Mouse (Mus musculus): ENCODE measurements around the gene Ccdc116.

The Ccdc116 gene

DNA sequence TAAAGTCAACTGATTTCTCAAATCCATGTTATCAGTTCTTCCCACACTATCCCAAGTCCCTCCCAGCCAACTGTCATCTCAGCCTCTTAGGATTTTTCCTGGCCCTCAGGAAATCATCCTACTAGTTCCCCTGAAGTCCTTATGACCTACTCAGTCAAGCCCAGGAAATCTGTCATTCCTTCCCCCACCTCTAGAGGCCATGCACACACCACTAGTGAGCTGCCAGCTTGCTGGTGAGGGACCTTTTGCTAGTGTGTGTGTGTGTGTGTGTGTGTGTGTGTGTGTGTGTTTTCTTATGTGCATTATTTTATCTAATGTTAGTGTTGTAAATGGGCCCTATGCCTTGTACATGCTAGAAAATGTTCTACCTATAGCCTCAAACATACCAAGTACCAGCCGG, 19.7 kb downstream of the Ccdc116 start:
- DNase-seq: peak; percentile 61

DNA sequence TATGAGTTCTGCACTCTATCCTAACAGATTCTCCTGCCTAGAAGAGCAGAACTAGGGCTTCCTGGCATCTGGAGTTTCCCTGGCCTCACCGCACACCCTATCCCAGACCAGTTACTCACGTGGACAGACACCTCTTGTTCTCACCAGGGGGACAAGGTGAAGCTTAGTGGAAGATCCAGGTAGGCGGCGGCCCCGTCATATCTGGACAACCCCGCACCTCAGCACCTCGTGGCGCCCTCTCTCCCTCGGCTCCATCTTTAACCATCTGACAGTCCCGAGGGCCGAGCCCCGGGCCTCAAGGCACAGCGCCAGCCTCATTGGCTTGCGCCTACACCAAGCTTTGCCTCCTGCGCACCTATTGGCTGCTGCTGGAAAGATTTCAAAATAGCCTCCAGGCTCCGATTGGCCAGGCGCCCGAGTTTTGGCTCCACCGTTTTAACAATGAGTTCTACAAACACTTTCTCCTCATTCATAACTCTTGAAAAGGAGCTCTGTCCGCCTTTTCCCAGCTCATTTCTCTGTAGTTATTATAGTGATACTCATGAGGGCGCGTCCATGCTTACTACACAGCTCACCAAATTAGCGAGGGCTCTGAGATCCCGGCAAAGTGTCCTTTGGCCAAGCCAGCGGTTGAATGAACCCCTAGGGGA, 22.0 kb downstream of the Ccdc116 start, which contains the start of gene 2610318N02Rik:
Gene 2610318N02Rik, minus strand, starts transcription at position 297 of the 650 bp plus-strand sequence.
- peak; percentile 76 for DNase-seq

- DNase-seq: no peak
These were observed 22.7 kb downstream of the Ccdc116 start for GRCm38 (mm10) chr16:17124119-17124870.

GRCm38 (mm10) chr16:17121569-17121968, 25.5 kb downstream of the Ccdc116 start:
- no peak for DNase-seq

GRCm38 (mm10) chr16:17117309-17117799, 29.7 kb downstream of the Ccdc116 start:
- DNase-seq: no peak

DNA sequence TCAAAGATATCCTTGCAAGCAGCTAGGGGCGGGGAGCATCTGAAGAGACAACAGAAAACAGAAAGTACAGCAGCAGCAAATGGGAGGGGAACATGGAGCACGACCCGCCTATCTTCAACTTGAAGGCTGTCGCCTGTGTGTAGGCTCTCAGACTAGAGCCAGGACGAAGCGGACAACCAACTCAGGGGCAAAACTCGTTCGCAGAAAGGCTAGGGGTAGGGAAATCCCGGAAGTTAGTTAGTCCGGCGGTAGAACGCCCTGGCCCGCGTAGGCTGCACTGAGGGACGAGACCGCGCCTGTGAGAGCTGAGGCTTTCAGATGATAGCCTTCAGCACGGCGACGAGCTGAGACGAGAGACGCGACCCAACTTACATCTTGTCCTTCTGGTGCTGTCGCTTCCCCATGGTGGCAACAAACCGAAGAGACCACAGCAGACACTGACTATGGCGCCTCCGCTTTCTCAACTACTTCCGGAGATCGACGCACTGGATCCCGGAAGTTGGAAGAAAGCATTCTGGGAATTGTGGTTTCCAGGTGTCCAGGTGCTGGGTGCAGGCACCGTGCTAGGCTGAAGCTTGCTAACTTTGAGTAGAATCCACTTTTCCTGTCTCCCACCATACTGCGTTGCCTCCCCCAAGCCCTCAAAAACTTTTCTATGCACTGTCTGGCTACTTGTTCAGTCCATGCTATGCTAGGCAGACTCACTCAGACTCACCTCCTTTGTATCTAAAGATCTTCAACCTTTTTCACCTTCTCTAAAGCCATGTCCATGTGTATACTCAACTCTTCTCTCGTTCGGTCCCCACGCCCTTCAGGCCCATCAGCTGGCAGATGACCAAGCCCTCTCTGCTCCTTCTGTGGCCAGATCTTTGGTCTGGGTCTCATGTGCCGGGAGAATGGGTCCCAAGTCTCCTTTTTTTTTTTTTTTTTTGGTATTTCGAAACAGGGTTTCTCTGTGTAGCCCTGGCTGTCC, 36.0 kb downstream of the Ccdc116 start, which contains the start of gene Ppil2:
Gene Ppil2, minus strand, starts transcription at position 487 of the 973 bp plus-strand sequence.
- DNase-seq: peak; percentile 67

- DNase-seq: no peak
These were observed 42.4 kb downstream of the Ccdc116 start for GRCm38 (mm10) chr16:17104600-17104999.

GRCm38 (mm10) chr16:17102630-17103220, 44.3 kb downstream of the Ccdc116 start:
- peak; percentile 23 for DNase-seq

- DNase-seq: no peak
These were observed 50.1 kb downstream of the Ccdc116 start for GRCm38 (mm10) chr16:17096938-17097337.
